Mouse (Mus musculus) MEL (cell line): ENCODE results near the gene Sntg2. TPM values are rescaled to one million over a fixed set of nuclear protein-coding genes. Genes with fewer than 3 reads are reported as not detected.

Source experiments
- DNase-seq: peaks from one replicate; pipeline ENCODE4 v3.0.0; 2011; ENCODE audit warnings: low read depth, low spot score
- H3K27ac ChIP-seq: 2 replicates; pipeline ENCODE4 v1.5.1; 2012; ENCODE audit warnings: low read depth, mild to moderate bottlenecking, control low read depth, low read length, moderate library complexity; ENCODE audit not compliant: control insufficient read depth
- H3K27me3 ChIP-seq, 2 experiments: fragments of 150-350 bp in 1 of 2; sonication (generic) in 1 of 2; 2 replicates each; pipeline ENCODE4 v1.6.1; 2012; ENCODE audit warnings: low read length in 2 of 2, mild to moderate bottlenecking in 2 of 2, improper control_type of control experiment in 1 of 2, moderate library complexity in 1 of 2; ENCODE audit not compliant: insufficient read depth in 2 of 2, control insufficient read depth in 1 of 2
- H3K36me3 ChIP-seq, 2 experiments: 2 replicates each; pipeline ENCODE4 v1.6.1; 2012 to 2014; ENCODE audit warnings: low read length in 2 of 2, improper control_type of control experiment in 1 of 2, inconsistent platforms in 1 of 2, mild to moderate bottlenecking in 1 of 2; ENCODE audit not compliant: insufficient read depth in 2 of 2, control insufficient read depth in 1 of 2
- H3K4me1 ChIP-seq, 2 experiments: fragments of 150-350 bp in 1 of 2; sonication (generic) in 1 of 2; 2 replicates each; pipeline ENCODE4 v1.6.1; 2012; ENCODE audit warnings: low read length in 2 of 2, improper control_type of control experiment in 1 of 2, mild to moderate bottlenecking in 1 of 2; ENCODE audit not compliant: insufficient read depth in 2 of 2, control insufficient read depth in 1 of 2
- H3K4me3 ChIP-seq, 2 experiments: fragments of 150-350 bp in 1 of 2; sonication (generic) in 1 of 2; 2 replicates each; pipeline ENCODE4 v1.5.1; 2012; ENCODE audit warnings: low read depth in 2 of 2, low read length in 2 of 2, mild to moderate bottlenecking in 2 of 2, moderate library complexity in 2 of 2, control low read depth in 1 of 2, improper control_type of control experiment in 1 of 2; ENCODE audit not compliant: control insufficient read depth in 1 of 2, insufficient read depth in 1 of 2
- H3K79me2 ChIP-seq: 2 replicates; pipeline ENCODE4 v1.6.1; 2012; ENCODE audit warnings: mild to moderate bottlenecking, low read length, moderate library complexity; ENCODE audit not compliant: control insufficient read depth, poor library complexity, insufficient read depth
- H3K9ac ChIP-seq: 2 replicates; pipeline ENCODE4 v1.6.1; 2012; ENCODE audit warnings: low read depth, mild to moderate bottlenecking, control low read depth, low read length, moderate library complexity; ENCODE audit not compliant: control insufficient read depth, poor library complexity, severe bottlenecking
- H3K9me3 ChIP-seq: fragments of 150-350 bp; sonication (generic); replicated peaks from 2 replicates; pipeline ENCODE4 v1.6.1; 2012; ENCODE audit warnings: mild to moderate bottlenecking, low read length, improper control_type of control experiment, moderate library complexity; ENCODE audit not compliant: insufficient read depth
- CHD1 ChIP-seq: IDR thresholded peaks from 2 replicates; pipeline ENCODE4 v1.6.1; 2012; ENCODE audit warnings: low read depth, mild to moderate bottlenecking, inconsistent platforms, low read length, improper control_type of control experiment
- CTCF ChIP-seq, 3 experiments: IDR thresholded peaks in 2 of 3; conservative IDR thresholded peaks in 1 of 3; 2 replicates each; pipeline ENCODE4 v1.5.1; 2011 to 2012; ENCODE audit warnings: low read length in 3 of 3, low read depth in 2 of 3, mild to moderate bottlenecking in 2 of 3, improper control_type of control experiment in 1 of 3, inconsistent platforms in 1 of 3, mixed read lengths in 1 of 3, moderate library complexity in 1 of 3; ENCODE audit not compliant: control insufficient read depth in 1 of 3, insufficient read depth in 1 of 3, poor library complexity in 1 of 3, severe bottlenecking in 1 of 3
- ELF1 ChIP-seq: IDR thresholded peaks from 2 replicates; pipeline ENCODE4 v1.6.1; 2014; ENCODE audit warnings: low read depth, mild to moderate bottlenecking, inconsistent platforms, low read length, improper control_type of control experiment, moderate library complexity
- ETS1 ChIP-seq: IDR thresholded peaks from 2 replicates; pipeline ENCODE4 v1.6.1; 2012; ENCODE audit warnings: low read depth, mild to moderate bottlenecking, inconsistent platforms, low read length, improper control_type of control experiment, moderate library complexity
- GABPA ChIP-seq: IDR thresholded peaks from 2 replicates; pipeline ENCODE4 v1.6.1; 2012; ENCODE audit warnings: low read depth, mild to moderate bottlenecking, inconsistent platforms, low read length, improper control_type of control experiment, moderate library complexity
- HCFC1 ChIP-seq: IDR thresholded peaks from 2 replicates; pipeline ENCODE4 v1.6.1; 2012; ENCODE audit warnings: low read depth, mild to moderate bottlenecking, inconsistent platforms, low read length, improper control_type of control experiment, moderate library complexity
- JUND ChIP-seq: IDR thresholded peaks from 2 replicates; pipeline ENCODE4 v1.6.1; 2011; ENCODE audit warnings: low read depth, mild to moderate bottlenecking, improper control_type of control experiment, low read length
- MAFK ChIP-seq: IDR thresholded peaks from 2 replicates; pipeline ENCODE4 v1.6.1; 2011; ENCODE audit warnings: low read depth, mild to moderate bottlenecking, low read length, improper control_type of control experiment, borderline replicate concordance
- MYC ChIP-seq: IDR thresholded peaks from 2 replicates; pipeline ENCODE4 v1.6.1; 2011; ENCODE audit warnings: low read depth, mild to moderate bottlenecking, low read length, improper control_type of control experiment, moderate library complexity
- NELFE ChIP-seq: IDR thresholded peaks from 2 replicates; pipeline ENCODE4 v1.6.1; 2011; ENCODE audit warnings: low read depth, low read length, improper control_type of control experiment
- NRF1 ChIP-seq: IDR thresholded peaks from 2 replicates; pipeline ENCODE4 v1.6.1; 2014; ENCODE audit warnings: low read depth, mild to moderate bottlenecking, inconsistent platforms, low read length, improper control_type of control experiment, moderate library complexity; ENCODE audit not compliant: poor library complexity, insufficient read depth, severe bottlenecking
- POLR2AphosphoS5 ChIP-seq: IDR thresholded peaks from 2 replicates; pipeline ENCODE4 v1.6.1; 2012; ENCODE audit warnings: low read depth, borderline replicate concordance, mild to moderate bottlenecking, inconsistent platforms, low read length, moderate library complexity, mixed read lengths
- RAD21 ChIP-seq: IDR thresholded peaks from 2 replicates; pipeline ENCODE4 v1.6.1; 2011; ENCODE audit warnings: mild to moderate bottlenecking, low read depth, low read length, improper control_type of control experiment
- RCOR1 ChIP-seq: IDR thresholded peaks from 2 replicates; pipeline ENCODE4 v1.6.1; 2012; ENCODE audit warnings: low read depth, mild to moderate bottlenecking, inconsistent platforms, low read length, improper control_type of control experiment
- TAL1 ChIP-seq: IDR thresholded peaks from 2 replicates; pipeline ENCODE4 v1.6.1; 2012; ENCODE audit warnings: mild to moderate bottlenecking, inconsistent platforms, low read length, moderate library complexity, mixed read lengths
- USF1 ChIP-seq: IDR thresholded peaks from 2 replicates; pipeline ENCODE4 v1.6.1; 2014; ENCODE audit warnings: low read depth, mild to moderate bottlenecking, inconsistent platforms, low read length, improper control_type of control experiment, moderate library complexity
- ZC3H11A ChIP-seq: IDR thresholded peaks from 2 replicates; pipeline ENCODE4 v1.6.1; 2012; ENCODE audit warnings: low read depth, mild to moderate bottlenecking, inconsistent platforms, low read length, improper control_type of control experiment
- ZKSCAN1 ChIP-seq: IDR thresholded peaks from 2 replicates; pipeline ENCODE4 v1.6.1; 2012; ENCODE audit warnings: low read depth, mild to moderate bottlenecking, inconsistent platforms, low read length, improper control_type of control experiment, moderate library complexity
- ZMIZ1 ChIP-seq: IDR thresholded peaks from 2 replicates; pipeline ENCODE4 v1.6.1; 2012; ENCODE audit warnings: low read depth, mild to moderate bottlenecking, inconsistent platforms, low read length, improper control_type of control experiment, moderate library complexity
- ZNF384 ChIP-seq: IDR thresholded peaks from 2 replicates; pipeline ENCODE4 v1.6.1; 2012; ENCODE audit warnings: low read depth, mild to moderate bottlenecking, inconsistent platforms, low read length, improper control_type of control experiment
- polyA plus RNA-seq, 2 experiments: library from polyadenylated mRNA; stranded (reverse) in 1 of 2; unstranded in 1 of 2; fragments of >175 nt in 1 of 2; fragments of >200 nt in 1 of 2; gene quantifications; 2 replicates each; pipeline versions ENCODE4 v1.2.1 to v1.2.4; 2012; ENCODE audit warnings: low replicate concordance in 2 of 2, low read depth in 1 of 2; ENCODE audit not compliant: insufficient read length in 2 of 2, insufficient read depth in 1 of 2, missing spikeins in 1 of 2
- total RNA-seq: library from RNA; depleted of rRNA; stranded (reverse); fragments of 300-350 nt; gene quantifications from 2 replicates; pipeline ENCODE4 v1.2.3, GENCODE M21; 2012

Sntg2 gene
- total and polyA plus RNA-seq, 3 experiments = not detected

- Histone ChIP-seq H3K9me3 (no peaks in the 10 kb centered on the region), H3K4me1 (no peaks in the 10 kb centered on the region), H3K27me3 (no peaks in the 10 kb centered on the region), H3K9ac (no peak overlapping the region), H3K36me3 (no peaks in the 10 kb centered on the region), H3K79me2 (no peaks in the 10 kb centered on the region), H3K27ac (no peak overlapping the region), H3K4me3 (no peak overlapping the region)
- DNase-seq = no peak
- TF ChIP-seq GABPA = no peak
- TF ChIP-seq ELF1 = no peak
- TF ChIP-seq TAL1 = no peak
These were observed 42.8 kb upstream of the Sntg2 start for GRCm38 (mm10) chr12:30415981-30416380.

- Histone ChIP-seq H3K27ac (no peak overlapping the region), H3K79me2 (no peaks in the 10 kb centered on the region), H3K27me3 (no peaks in the 10 kb centered on the region), H3K9ac (no peak overlapping the region), H3K36me3 (no peaks in the 10 kb centered on the region), H3K4me1 (no peaks in the 10 kb centered on the region), H3K9me3 (no peaks in the 10 kb centered on the region), H3K4me3 (no peak overlapping the region)
- DNase-seq = no peak
- no peak for TF ChIP-seq ZC3H11A
- no peak for TF ChIP-seq RCOR1
- TF ChIP-seq ZKSCAN1 = no peak
- TF ChIP-seq NRF1 = no peak
- TF ChIP-seq TAL1 = no peak
- no peak for TF ChIP-seq POLR2AphosphoS5
These were observed 29.5 kb upstream of the Sntg2 start for GRCm38 (mm10) chr12:30402651-30403050.

DNA sequence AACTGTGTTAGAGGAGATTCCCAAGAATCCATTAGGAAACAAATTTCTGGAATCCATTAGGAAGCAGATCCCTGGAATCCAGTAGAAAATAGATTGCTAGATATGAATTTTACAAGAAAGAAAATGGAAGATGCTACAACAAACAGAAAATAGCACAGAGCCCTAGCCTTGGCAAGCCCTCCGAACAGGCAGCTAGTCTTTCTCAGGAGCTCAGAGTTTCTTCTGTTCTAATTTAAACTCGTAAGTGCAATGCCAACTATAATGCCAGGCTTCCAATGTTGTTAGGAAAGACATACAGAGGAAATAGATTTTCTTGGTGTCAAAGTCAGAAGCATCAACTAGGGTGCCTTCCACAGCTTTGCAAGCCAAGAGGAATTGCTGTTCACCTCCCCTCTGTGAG lies 27.4 kb upstream of the Sntg2 start:
- H3K4me1 ChIP-seq = no peaks in the 10 kb centered on the region
- H3K9me3 ChIP-seq = no peaks in the 10 kb centered on the region
- H3K79me2 ChIP-seq = no peaks in the 10 kb centered on the region
- H3K27me3 ChIP-seq = no peaks in the 10 kb centered on the region
- H3K27ac ChIP-seq = no peak overlapping the region
- no peak for TF ChIP-seq RAD21
- H3K4me3 ChIP-seq = no peak overlapping the region
- no peak overlapping the region for H3K9ac ChIP-seq
- H3K36me3 ChIP-seq = no peaks in the 10 kb centered on the region
- no peak for DNase-seq

DNA sequence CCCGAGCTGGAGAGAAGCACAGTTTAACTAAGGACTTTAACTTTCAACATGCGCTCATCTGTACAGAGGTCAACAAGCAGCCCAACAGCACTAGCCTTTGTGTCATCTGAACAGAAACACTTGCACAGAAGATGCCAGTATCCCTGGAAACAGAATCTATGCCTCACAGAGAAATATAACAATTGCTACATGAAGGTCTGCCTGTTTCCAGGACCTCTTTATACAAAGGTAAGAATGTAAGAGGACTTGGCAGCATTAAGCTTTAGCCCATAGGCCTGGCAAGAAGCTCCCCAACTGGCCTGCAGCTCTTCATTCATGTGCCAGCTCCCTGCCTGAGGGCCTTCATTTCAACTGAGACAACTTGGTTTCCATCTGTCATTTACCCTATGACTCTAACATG lies 26.9 kb upstream of the Sntg2 start:
- Histone ChIP-seq H3K9me3 (no peaks in the 10 kb centered on the region), H3K27me3 (no peaks in the 10 kb centered on the region), H3K36me3 (no peaks in the 10 kb centered on the region), H3K79me2 (no peaks in the 10 kb centered on the region)
- DNase-seq = no peak
- TF ChIP-seq MYC (no peak), POLR2AphosphoS5 (no peak), CTCF (IDR thresholded peaks at IDR 0.05 in 2 of 3, conservative IDR thresholded peaks at IDR 0.05 in 1 of 3; ENCODE audit: control insufficient read depth in 1 of 3, insufficient read depth in 1 of 3, low read depth in 2 of 3, low read length in 3 of 3, poor library complexity in 1 of 3, severe bottlenecking in 1 of 3) (no peak), CHD1 (no peak), NELFE (no peak), JUND (no peak), ZNF384 (no peak), ZMIZ1 (no peak), ETS1 (no peak), MAFK (no peak), RCOR1 (no peak), HCFC1 (no peak), USF1 (no peak), ELF1 (no peak)
- TF ChIP-seq, all 39 proteins: peak for 0
- Histone ChIP-seq H3K4me3 (no peak overlapping the region), H3K4me1 (no peaks in the 10 kb centered on the region), H3K9ac (no peak overlapping the region), H3K27ac (no peak overlapping the region)
